Mouse (Mus musculus) lung, postnatal 14 days (tissue): ENCODE measurements around the gene Gm21983.
A peak's percentile ranks its signal among the peaks of the same experiment; 100 is the strongest.

Source experiments
- DNase-seq: peaks from one replicate; pipeline ENCODE4 v3.0.0; 2021

Gene Gm21983

DNA sequence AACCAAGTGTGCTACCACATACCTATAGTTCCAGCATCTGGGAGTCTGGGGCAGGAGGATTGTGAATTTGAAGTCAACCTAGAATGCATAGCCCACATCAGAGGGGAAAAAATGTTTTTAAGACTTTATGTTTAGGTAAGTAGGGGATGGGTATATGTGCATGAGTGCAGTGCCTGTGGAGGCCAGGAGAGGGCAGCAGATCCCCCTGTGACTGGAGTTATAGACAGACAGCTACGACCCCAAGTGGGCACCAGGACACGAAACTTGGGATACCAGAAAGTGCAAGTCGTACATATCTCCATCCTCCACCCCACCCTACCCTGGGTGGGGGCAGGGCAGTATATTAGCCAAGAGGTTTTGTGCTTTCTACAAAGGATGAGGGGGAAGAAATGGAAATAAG lies 4.1 kb upstream of the Gm21983 start:
- no peak for DNase-seq

DNA sequence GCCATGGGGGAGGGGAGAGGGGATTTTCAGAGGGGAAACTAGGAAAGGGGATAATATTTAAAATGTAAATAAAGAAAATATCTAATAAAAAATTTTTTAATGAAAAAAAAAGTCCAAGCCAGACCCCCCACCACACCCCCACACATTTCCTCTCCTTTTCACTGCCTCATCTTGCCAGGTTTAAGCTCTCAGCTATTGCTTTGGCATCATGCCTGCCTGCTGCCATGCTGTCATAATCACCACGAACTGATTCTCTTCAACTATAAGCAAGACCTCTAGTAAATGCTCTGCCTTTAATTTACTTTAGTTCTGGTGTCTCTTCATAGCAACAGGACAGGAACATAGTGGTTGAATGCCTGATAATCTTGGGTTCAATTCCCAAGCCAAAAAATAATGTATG lies 1.6 kb upstream of the Gm21983 start:
- DNase-seq, result no peak

DNA sequence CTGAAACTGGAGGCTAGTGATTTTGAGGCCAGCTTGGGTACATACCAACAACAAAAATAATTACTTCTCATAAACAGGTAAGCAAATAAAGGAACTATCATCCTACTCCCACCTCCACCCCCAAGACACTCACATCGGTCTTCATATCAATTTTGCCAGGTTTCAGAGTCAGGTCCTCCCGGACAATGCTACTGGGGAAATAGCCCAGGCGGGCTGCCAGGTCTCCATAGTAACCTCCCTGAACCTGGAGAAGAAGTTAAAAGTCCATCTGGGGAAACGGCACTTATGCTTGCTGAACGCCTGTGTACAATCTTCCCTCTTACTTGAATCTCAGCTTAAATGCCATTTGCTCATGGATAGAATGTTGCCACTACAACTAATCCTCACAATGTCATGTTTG lies 850 bp downstream of the Gm21983 start:
- DNase-seq, result peak; percentile 63

DNA sequence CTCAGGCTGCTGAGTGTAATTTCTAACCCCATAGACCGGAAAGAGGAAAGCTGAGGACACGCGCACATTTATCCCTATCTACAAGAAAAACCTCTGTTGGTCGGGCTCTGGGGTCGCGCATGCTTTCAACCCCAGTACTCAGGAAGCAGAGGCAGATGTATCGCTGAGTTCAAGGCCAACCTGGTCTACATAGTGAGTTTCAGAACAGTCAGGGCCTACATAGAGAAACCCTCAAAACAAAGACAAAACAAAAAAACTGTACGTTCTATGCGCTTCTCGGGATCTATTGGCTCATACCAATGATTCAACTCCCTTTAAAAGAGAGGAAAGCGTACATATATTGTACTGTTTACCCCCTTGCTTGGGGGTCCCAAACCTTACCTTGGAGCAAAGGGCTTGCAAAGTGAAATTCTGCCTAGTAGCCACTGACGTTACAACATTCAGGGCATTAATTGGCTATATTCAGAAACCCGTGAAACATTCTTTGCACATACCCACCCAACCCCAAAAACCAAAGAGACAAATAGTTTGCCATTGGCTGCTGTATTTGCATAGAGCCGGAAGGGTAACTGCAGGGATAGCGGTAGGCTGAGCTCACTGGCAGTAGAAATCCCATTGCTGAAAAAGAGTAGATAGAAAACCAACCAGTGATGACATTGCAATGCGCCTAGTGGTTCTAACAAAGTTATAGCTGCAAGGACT lies 1.5 kb downstream of the Gm21983 start:
- no peak for DNase-seq

DNA sequence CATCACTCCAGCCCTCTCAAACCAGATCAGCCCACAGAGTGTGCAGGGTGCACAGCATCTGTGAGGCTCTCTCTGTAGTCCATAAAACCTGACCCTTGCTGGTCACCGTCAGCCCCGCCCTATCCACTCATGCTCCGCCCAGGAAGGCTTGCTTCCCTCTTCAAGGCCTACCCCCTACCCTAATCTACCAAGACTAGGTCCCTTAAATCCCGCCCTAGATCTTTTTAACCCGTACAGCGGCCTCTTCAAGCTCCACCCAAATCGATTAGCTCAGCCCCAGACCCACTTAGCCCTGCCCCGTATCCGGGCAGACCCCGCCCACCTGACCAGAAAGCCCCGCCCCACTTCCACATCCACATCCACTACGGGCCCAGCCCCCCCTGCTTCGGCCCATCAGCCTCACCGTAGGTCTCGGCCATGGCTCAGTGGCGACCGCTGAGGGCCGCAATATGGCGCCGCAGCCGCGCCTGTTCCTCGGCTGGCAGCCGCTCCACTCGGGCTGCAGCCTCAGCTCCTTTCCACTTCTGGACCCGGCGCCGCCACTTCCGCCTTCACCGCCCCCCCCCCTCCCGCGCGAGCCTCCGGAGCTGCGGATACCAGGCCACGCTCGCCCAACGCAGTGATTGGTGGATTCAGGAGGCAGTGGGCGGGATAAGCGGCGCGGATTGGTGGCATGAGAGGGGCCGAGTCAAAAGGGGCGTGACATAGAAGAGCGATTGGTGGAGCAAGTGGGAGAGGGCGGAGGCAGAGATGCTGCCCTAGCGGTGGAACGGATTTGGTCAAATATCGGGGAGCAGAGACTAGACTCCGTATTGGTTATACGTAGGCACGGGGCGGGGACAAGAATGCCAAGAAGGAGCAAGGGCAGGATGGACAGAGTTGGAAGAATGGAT lies 2.3 kb downstream of the Gm21983 start, which contains the start of gene Rab4b:
Rab4b (minus strand) TSS at position 573 of the 893 bp plus-strand sequence.
- DNase-seq, result peak; percentile 100

DNA sequence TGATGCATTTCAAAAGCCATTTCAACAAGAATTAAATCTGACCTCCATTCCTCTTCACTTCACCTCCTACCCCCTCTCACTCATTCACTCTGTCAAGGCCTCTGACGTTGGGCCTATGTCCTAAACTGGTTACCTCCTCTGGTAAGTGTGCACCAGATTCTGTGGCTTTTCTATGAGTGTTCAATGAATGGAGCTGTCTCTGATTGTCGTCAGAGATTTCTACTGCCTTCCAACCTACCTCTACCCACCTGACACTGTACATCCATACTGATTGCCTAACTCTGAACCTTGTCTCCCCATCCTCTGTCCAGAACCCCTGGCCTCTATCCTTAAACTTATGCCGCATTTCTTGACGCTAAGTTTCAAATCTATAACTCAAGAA lies 3.0 kb downstream of the Gm21983 start:
- no peak for DNase-seq

DNA sequence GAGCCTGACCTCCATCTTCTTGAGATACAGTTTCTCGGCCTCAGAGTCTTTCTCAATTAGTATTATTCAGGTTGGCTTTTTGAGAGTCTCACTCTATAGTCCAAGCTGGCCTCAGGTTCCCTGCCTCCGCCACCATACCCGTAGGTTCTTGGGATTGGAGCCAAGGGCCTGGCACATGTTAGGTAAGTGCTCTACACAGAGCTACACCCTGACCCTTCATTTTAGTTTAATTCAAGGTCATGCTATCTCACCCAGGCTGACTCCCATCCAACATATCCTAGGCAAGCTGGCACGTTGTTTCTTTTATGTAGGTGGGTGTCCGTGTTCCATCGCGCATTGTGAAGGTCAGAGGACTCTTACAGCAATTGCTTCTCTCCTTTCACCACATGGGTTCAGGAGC lies 6.0 kb downstream of the Gm21983 start:
- no peak for DNase-seq

DNA sequence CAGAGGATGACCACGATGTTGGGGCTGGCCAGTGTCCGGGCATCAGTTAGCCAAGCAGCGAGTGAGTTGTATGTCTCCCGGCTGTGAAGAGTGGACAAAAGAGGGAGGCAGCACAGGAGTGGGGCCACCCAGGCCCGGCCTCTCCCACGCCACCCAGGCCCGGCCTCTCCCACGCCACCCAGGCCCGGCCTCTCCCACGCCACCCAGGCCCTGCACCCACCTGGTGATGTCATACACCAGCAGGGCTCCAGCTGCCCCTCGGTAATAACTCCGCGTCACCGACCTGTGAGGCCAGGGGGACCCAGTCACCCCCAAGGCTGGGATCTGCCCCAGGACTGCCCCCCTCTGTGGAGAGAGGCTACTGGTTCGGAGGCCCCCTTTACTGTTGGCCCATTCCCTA lies 6.4 kb downstream of the Gm21983 start:
- DNase-seq, result no peak

DNA sequence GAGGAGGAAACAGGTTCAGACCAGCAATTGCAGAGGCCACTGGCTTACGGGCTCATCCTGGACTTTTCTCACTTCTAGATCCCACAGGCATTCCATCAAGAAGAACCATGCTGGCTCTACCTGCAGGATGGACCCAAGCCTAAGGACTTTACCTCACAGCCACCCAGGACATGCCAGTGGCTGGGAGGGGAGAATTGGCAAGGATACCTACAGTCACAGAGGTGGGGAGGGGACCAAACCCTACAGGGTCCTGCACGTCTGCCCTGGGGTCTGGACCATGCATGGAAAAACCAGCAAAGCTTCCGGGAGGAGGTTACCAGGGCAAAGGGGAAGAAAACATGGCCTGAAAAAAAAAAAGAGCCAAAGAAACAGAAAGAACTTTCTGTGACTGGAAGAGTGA lies 9.9 kb downstream of the Gm21983 start:
- DNase-seq, result no peak

DNA sequence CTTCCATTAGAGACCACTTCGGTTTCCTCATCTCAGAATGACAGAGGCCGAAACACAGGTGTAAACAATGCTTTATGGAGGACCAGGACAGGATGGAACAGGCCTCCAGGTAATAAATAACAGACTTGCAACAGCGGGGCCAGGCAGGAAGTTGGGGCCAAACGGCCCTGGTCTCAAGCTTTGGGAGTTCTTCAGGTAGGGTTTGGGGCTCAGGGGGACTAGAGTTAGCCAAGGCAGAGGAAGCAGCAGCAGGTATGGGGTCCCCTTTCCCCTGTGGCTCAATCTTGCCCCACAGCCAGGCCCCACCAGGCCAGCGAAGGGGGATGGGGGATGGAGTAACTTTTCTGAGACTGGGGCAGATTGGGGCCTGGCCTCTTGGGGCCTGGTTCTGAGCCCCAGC lies 12.5 kb downstream of the Gm21983 start:
- DNase-seq, result no peak

DNA sequence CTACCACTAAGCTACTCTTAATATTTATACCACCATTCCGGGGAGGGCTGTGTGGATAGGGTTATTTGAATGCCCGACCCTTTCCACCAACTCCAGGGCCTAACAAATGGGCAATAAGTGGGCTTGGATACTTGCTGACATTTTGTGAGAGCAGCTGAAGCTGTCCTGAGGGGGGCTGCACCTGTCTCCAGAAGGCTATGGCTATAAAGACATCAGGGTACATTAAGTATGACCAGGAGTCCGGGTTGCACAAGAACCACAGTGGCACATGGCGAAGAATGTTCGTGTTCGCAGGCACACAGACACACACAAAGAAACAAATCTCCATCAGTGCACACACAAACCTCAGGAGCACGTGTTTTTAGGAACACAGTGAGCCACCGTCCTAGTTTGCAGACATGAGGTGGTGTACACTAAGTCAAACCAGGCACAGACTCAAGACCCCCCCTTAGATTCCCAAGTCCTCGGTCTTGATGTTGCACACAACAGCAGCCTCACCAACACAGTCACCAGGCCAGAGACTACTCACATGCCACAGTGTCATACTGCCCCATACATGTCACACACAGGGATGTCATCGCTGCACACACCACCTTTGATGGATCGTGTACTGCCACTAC lies 13.3 kb downstream of the Gm21983 start:
- DNase-seq, result no peak

DNA sequence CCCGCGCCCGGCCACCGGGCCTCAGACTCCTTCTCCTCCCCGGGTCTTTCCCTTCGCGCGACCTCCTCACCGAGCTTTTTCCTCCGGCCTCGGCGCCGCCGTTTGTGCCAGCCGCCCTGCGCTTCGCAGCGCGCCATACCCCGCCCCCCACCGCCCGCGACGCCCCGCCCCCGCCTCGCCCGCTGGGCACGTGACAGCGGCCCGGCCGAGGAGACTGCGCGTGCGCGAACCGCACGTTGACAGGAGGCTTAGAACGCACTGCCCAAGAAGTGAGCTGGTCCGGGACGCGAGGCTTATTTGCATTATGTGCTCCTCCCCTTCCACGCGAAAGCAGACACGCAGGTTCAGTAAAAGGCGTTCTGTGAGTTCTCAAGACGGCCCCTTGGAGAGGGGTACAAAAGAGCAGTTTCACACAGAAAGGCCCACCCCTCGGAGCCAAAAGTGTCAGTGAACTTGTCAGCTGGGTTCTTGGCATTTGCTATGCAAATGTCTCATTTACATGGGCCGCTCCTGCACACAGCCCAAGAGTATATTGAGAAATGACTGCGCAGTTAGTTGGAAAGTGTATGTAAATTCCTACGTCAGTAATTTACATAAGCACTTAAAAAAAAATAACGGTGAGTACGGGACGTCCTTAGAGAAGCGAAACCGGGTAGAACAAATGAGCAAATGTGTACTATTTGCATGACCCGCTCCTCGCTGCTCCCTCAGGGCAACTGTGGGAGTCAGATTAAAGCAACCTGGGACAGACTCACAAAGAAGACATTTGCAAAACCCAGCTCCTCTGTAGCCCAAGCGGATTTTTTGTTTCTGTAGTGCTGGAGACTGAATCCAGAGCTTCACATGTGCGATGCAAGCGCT lies 14.0 kb downstream of the Gm21983 start, which contains the start of gene Egln2:
Egln2 (minus strand) TSS at position 189 of the 861 bp plus-strand sequence.
- peak; percentile 97 for DNase-seq

DNA sequence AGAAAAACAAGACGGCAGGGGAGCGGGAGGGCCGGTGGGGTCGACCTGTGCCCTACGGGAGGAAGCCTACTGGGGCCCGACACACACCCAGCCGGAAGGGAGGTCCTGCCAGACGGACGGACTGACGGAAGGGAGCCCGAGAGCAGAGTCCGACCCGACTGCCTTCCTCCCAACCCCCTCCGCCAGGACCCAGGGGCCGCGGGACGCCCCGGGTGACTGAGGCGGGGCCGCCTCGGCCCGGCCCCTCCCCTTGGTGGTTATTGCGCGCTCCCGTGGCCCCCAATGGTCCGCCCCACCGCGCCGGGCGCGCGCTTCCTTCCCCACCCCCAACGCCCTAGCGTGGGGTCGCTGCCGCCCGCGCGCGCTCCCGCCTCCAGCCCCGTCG lies 14.7 kb downstream of the Gm21983 start:
- DNase-seq, result peak; percentile 91

DNA sequence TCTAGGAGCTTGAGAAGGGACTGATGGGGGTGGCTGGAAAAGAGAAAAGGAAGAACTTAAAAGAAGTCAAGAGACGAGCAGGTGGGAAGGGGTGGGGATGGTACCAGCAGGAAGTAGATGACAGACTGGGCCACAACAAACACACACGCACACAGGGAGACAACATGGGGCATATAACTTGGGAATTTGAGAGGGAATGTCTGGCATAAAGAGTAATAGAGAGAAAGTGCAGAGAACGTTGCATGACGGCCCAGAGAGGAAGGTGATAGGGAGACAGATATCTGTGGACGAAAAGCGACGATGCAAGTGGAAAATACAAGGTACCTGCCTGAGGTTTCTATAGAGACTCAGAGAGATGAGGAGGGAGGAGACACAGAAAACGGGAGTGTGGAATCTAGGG lies 15.2 kb downstream of the Gm21983 start:
- no peak for DNase-seq

DNA sequence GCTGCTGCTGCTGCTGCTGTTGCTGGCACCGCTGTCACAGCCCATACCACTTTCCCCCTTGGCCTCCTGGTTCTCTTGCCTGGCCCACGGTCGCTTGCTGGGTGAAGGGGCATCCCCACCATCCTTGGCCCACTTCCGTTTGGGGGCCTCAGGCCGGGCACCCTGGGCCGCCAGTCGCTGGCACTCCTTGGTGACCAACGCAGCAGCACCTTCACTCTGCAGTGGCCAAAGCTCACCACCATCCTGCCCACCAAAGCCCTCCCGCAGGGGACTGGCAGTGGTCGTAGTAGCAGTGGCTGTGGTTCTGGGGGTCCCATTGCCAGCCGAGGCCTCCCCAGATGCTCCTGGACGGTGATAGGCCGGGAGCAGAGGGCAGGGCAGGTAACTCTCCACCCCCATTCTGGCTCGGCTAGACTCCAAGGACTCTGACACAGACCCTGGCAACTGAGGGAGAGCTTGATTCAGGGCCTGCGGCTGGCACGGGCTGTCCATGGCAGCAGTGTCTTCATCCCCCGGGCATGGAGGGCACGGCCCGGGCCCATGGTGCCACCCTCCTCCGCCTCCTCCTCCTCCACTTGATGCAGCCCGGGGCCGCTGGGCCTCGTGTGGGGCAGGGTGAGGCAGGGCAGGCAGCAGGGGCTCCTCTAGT lies 15.8 kb downstream of the Gm21983 start:
- DNase-seq, result no peak

DNA sequence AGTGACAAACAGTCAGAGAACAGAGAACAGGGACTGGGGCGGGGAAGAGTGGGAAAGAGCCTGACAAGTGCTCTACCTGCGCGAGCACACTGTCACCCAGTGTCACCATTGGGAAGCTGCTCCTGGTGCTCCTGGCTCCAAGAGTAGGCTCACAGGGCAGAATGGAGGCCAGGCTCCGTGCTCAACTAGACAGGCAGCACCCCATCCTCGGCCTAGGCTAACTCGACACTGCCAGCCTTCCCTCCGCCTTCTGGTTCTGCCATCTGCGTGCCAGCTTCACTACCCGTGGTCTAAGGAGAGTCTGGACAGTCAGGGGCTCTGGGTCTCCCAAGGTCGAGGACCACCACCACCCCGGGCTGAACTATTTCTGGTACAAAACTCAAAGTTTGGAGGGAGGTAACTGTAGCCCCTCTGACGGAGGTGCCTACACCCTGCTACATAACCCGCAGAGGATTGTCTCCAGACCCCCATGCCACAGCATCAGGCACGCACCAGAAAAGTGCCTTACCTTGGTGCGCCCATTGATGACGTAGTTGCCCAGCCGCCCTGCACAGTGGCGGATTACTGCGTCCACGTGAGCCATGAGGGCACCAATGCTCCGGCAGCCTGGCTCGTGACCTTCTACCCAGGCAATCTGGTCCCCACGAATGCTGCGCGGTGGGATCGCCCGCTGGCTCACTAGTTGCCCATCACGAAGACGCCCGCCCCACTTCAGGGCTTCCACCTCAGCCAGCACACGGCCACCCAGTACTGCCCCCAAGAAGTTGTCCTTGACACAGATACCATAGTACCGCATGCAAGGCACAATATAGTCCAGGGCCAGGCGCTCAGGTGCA lies 16.6 kb downstream of the Gm21983 start:
- no peak for DNase-seq

DNA sequence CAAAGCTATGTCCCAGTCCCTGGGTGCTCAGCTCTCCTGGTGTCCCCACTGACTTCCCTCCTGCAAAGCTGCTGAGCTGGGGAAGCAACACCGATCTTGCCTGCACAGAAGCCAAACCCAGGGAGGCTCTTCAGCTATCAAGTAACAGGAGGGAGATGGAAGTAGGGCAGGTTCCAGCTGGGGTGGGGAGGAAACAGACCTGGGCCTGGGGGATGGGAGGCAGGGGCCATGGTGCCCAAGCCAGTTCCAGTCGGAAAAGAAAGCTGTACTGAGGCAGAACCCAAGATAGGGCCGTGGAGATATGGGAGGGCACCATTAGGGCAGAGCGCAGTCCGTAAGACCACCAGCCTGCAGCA lies 17.5 kb downstream of the Gm21983 start:
- DNase-seq, result no peak

DNA sequence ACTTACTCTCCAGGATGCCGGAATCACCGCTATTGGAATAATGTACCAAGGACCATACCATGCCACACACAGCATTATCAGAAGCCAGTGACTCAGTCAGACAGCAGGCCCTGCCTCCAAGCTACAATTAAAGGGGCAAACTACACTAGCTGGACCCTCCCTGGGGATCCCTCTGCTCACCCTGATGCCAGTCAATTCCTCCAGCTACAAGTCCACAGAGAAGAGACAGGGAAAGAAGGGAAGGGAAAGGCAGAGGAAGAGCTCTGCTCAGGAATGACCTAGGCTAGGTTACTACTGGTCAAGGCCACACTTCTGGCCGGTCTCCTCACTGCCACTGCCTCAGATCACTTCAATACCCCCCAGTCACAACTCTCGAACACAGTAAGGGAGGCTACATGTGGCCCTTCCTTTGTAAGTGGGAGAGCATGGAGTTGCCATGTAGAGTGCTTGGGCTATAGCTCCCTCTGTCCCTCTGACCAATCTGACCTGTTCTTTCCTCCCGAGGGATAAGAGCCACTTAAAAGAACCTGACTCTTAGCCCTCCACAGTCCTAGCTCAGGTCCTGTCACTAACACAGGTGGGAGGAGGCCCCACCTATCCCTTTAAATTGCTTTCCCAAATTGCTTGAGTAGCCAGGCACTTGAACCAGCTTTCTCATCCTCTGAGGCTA lies 18.0 kb downstream of the Gm21983 start:
- no peak for DNase-seq

DNA sequence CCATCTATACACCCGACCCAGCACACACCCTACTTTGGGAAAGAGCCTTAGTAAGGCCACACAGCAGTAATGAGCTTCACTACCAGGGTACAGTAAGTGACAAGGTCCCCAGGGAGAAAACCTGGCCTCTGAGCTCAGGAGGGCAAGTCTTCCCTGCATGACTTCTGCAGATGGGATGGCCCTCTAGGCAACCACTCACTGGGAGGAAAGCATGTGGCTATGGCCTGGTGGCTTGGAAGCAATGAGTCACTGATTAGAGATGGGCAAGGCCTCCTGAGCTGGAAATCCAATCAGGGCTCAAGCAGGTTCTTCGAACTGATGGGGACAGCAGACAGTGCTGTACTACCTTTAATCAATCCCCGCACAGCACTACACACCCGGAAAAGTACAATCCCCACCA lies 19.1 kb downstream of the Gm21983 start:
- DNase-seq, result no peak

DNA sequence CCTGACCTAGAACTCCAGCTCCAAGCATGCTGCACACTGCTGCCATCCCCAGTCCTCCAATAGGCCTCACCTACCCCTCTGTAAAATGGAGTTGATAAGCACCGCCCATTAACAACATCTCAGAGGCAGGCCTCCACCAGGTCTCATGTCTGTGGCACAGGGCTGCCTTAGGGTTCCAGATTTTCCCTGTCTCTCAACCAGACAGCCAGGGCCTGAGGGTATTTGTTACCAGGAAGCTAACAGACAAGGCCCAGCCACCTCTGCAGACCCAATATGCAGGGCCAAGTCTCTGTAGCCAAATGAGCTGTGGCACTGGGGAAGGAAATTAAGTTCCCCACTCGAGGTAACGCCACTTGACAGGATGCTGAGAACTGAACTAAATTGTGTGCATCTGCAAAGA lies 20.0 kb downstream of the Gm21983 start:
- no peak for DNase-seq

DNA sequence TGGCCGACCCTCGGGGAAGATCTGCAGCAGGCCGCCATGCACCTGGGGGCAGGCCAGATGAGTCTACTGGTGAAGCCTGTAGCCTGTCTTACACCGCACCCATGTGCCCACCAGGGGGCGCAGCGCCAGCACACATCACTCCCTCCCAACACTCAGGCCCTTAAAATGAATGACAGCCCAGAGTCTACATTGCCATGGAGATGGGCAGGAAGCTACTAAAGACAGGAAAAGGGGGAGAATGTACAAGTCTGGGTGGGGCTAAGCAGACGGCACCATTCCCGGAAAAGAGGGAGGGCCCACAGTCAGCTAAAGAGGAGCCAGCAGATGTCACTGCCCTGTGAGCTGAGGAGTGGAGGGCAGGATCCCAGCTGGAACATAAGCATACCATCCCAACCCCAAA lies 21.0 kb downstream of the Gm21983 start:
- peak; percentile 91 for DNase-seq
